Mouse (Mus musculus): ENCODE measurements around the gene Arih1.
"Not testable (repeated sequence)": the region's sequence is repeated elsewhere in the genome, so short reads cannot be mapped to it uniquely, and the experiment has no call there.

Gene Arih1

DNA sequence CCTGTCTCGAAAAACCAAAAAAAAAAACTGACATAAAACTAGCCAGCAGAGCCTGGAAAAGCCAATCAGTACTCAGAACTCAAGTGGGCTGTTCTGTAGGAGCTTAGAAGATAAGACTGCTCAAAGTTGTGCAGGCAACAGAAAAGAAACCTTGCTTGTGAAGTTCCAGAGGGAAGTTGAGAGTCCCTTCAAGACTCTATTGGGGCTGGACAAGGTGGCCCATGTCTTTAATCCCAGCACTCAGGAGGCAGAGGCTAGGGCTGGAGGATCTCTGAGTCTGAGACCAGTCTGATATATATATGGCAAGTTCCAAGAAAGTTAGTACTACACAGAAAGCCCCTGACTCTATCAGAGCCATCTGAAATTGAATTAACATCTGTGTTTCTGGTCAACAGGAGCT is 28.0 kb downstream of the Arih1 start:
- DNase-seq = no peak

DNA sequence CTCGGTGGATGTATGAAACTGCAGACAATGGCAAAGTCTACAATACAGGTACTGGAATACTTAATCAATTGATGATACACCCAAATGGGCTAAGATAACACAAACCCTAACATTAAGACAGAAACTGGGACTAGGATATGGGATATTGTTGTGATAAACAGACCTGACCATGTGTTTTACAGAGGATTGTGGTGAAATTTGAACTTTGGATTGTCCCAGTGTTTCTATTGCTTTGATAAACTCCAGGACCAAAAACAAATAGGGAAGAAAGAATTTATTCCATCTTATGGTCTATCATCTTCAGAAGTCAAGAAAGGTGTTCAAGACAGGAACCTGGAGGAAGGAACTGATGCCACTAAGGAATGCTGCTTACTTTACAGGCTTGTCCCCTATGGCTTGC is 28.7 kb downstream of the Arih1 start:
- no peak for DNase-seq

- DNase-seq = no peak
Measured at GRCm38 (mm10) chr9:59455404-59456068, 30.9 kb downstream of the Arih1 start.

- DNase-seq = no peak
Measured at GRCm38 (mm10) chr9:59433729-59434128, 52.7 kb downstream of the Arih1 start.

- DNase-seq = no peak
Measured at GRCm38 (mm10) chr9:59431626-59432025, 54.8 kb downstream of the Arih1 start.

DNA sequence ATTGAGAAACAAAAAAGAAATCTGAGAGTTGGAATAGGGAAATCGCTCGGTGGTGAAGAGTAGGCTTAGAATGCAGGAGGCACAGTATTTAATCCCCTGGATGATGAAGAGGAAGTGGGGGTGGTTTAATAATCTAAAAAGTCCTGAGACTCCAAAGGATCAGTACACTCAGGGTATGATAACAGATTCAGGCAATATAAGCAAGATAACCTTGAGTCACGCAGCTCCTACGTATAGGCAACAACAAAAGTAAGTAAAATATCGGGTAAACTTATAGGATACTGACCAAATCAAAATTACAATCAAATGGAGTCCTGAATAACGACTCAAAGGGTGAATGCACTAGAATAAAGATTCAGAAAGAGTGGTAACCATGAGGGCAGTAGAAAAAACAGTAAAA is 65.9 kb downstream of the Arih1 start:
- no peak for DNase-seq

GRCm38 (mm10) chr9:59407271-59407670 is 79.1 kb downstream of the Arih1 start:
- no peak for DNase-seq

- no peak for DNase-seq
Measured at GRCm38 (mm10) chr9:59389086-59389485, 97.3 kb downstream of the Arih1 start.

- DNase-seq = no peak
Measured at GRCm38 (mm10) chr9:59388311-59388710, 98.1 kb downstream of the Arih1 start.

DNA sequence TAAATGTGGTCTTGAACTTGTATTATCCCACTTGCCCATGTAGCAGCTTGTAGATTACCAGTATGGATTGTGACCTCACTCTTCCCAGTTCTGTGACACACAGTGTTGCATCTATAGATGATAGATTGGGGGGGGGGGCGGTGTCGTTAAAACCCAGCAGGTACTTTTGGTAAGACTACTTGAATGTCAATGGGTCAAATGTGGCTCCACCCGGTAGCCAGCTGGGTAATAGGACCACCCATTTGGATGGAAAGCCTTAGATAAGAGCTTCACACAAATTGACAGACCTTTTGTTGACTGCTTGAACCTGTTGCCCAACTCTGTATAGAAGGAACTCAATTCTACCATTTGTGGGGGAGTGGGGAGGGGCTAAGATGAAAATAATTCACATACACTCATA is 99.0 kb downstream of the Arih1 start:
- no peak for DNase-seq

DNA sequence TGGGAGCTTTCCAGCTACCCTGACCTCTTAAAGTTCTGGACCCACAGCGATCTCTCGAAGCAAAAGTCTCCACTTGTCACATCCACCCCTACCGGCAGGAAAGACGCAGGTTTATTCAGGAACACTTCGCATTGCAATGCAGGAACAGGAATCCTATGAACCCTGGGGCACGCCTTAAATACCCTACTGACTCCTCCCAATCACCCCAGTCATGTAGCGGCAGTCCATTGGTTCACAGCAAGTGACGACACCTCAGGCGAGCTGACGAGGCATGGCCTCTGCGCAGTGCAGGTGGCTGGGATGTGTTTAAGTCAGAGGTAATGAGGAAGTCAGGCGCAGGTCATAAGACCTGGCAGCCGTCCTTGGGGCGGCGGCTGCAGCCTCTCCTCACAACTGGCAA is 110.8 kb downstream of the Arih1 start:
- DNase-seq = no peak

- no peak for DNase-seq
Measured at GRCm38 (mm10) chr9:59369646-59370045, 116.8 kb downstream of the Arih1 start.

GRCm38 (mm10) chr9:59369220-59369619 is 117.2 kb downstream of the Arih1 start:
- DNase-seq = no peak

- not testable (repeated sequence) for DNase-seq
Measured at GRCm38 (mm10) chr9:59360487-59360886, 125.9 kb downstream of the Arih1 start.

GRCm38 (mm10) chr9:59358041-59358440 is 128.4 kb downstream of the Arih1 start:
- DNase-seq = not testable (repeated sequence)

DNA sequence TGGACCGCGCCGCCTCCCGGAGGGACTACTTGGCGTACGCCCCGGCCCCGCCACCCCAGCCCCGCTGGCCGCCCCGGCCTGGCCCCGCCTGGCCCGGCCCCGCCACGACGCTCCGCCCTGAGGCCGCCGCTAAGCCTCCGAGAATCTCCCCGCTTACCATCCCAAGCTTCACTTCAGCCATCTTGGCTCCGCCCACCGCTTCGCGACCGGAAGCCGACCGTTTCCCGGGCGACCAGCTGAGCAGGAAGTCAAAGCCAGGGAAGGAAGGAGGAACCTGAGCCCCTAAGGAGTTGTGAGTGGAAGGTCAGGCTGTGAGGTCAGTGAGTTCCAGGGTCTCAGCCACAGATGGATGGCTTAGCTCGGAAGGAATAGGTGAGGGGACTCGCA is 133.2 kb downstream of the Arih1 start, which contains the start of gene Bbs4:
Bbs4 (minus strand) TSS at position 256 of the 387 bp plus-strand sequence.
- peak; percentile 83 for DNase-seq

GRCm38 (mm10) chr9:59352586-59353252 is 133.7 kb downstream of the Arih1 start:
- no peak for DNase-seq

GRCm38 (mm10) chr9:59346176-59346575 is 140.2 kb downstream of the Arih1 start:
- no peak for DNase-seq

DNA sequence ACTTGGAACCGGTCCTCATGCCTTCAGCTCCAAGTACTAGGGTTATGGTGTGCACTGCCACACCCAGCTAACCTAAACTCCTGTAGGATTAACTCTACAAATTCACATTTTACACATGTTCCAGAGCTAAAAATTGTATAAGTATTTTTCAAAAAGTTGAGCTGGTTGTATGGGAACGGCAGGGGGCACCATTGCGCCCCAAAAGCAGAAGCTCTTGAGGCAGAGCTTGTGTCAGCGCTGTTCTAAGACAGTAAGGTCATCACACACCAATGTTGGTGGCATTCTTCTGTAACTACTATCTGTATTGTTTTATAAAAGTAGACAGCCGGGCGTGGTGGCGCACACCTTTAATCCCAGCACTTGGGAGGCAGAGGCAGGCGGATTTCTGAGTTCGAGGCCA is 146.4 kb downstream of the Arih1 start:
- DNase-seq = peak; percentile 8

- DNase-seq = no peak
Measured at GRCm38 (mm10) chr9:59339107-59339506, 147.3 kb downstream of the Arih1 start.

DNA sequence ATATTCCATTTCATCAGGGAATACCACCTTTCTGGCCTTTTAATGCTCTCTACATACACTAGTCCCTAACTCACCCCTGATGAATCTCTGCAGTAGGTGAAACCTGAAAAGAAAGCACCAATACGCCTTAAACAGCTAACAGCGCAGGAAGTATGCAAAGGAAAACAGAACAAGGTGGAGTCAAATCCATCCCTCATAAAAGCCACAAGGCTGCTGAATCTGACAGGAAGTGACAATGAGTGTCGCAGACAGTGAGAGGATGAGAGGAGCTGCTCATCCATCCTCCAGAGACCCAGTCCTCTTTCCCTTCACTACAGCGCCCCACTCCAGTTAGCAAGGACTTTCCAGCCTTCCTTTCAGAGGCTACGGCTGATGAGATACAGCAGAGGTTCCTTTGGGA is 148.0 kb downstream of the Arih1 start:
- DNase-seq = no peak

All from right cerebral cortex, postnatal 4 days (tissue).